Mouse (Mus musculus): ENCODE measurements around the gene Rabep1.
A peak's percentile ranks its signal among the peaks of the same experiment; 100 is the strongest.

Gene Rabep1

DNA sequence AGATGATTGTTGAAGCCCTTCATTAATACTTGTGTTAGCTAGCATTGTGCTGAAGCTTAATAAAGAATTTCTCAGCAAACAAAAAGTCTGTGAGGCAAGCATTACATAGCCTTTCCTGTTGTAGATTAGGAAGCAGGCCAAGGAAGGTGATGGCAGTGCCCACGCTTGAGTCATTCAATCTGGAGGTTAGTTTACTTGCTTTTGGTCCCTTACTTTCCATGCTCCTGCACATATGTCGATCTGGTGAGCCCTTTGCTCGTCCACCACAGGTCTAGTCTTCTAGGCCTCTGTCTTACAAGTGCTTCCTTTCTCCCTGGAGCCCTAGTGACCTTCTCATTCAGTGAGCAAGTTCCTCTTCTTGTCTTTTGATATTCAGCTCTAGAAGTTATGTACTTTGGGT lies 62.1 kb downstream of the Rabep1 start:
- DNase-seq = peak in 1 of 2 experiments; percentile 3

DNA sequence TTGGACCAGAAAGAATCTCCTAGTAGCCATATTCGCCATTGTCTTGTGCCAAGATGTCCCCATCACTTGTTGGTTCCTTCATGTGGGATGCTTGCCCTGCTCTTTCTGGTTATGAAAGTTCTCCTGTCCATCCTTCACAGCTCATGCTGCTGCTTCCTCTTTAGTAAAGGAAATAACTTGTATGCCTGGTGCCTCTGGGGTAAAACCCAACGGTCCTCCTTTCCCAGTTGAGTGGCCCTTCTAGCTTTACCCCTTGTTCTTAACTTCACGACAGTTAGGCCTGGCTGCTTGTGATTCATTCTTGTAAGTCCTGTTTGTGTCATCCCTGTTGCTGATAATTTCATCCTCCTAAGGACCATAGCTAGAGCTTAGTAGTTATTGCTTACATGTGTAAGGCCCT lies 66.7 kb downstream of the Rabep1 start:
- no peak for DNase-seq

DNA sequence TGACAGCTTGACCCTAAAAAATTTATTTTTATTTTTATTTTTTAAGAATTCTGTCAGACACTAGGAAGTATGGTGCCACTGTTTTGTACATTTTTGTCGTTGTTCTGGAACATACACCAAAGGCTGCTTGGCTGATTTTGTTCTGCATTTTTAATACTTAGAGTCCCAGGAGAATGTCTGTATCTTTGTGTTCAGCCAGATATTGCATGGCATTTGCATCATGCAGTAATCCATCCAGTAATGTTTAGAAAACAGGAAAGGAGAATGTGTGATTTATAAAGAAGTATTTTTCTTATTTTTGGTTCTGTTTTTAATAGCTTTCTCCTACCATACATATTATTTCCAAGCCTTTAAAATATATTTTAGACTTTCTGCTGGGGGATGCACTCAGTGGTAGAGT lies 67.3 kb downstream of the Rabep1 start:
- no peak for DNase-seq

DNA sequence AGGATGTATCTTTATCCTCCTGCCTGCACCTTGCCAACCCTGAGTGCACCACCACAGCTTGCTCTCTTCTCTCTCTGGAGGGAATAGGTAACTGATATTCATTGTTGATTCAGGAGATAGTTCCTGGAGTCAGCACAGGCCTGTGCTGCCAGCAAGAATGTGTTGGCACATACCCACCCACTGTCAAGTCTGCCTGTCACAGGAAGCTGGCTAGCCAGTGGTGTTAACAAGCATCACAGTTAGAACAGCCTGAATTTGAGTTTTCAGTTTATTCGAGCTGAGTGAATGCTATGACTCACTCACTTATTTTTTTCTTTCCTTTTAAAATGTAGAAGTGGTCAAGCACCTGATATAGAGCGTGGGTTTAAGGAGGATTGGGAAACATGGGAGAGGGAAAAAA lies 73.3 kb downstream of the Rabep1 start:
- DNase-seq = no peak

DNA sequence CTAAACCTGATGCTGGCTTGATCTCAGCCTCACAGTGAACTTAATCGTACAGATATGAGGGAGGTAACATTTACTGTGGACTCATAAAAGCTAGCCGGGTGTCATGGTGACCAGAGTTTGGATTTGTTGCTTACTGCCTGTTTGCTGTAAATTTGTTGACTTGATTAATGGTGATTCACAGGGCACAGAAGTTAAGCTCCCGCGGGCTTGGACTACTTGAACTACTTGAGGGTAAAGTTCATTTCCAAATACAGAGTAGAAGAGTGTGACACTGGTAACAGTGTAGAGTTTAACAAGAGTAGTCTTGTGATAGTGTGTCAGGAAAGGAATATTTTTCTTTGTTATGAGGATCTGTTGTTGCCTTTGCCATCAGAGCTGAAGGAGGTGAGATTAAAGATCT lies 74.9 kb downstream of the Rabep1 start:
- DNase-seq = no peak

DNA sequence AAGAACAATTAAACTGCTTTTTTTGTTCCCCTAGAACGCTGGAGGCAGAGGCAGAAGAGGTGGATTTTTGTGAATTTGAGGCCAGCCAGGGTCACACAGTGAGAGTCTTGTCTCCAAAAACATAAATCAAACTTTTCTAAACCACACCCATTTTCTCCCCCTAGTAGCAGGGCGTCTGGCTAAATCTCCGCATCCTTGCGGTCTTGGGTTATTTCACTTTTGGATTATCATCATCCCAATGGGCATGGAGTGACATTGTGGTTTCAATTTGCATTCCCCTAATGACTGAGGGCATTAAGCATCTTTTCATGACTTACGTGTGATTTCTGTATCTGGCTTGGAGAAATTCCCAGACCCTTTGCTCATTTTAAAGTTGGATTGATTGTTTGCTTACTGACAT lies 86.9 kb downstream of the Rabep1 start:
- DNase-seq = no peak

DNA sequence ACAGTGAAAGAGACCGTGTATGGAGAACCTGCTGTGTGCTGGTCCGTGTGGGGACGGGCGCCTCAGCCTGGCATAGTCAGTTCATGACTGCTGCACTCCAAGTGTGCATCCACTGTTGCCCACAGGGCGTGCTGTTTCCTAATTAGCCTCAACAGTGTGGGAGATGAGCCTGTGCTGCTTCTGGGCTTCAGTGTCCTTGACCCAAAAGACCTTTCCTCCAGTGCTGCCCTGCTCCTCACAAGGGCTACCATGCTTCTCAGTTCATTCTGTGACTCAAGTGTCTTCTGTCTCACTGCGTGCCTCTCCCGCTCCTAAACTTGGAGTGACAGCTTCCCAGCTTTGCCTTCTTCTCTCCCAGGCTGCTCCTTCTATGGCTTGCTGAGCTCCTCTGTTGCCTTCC lies 90.7 kb downstream of the Rabep1 start:
- DNase-seq = no peak

DNA sequence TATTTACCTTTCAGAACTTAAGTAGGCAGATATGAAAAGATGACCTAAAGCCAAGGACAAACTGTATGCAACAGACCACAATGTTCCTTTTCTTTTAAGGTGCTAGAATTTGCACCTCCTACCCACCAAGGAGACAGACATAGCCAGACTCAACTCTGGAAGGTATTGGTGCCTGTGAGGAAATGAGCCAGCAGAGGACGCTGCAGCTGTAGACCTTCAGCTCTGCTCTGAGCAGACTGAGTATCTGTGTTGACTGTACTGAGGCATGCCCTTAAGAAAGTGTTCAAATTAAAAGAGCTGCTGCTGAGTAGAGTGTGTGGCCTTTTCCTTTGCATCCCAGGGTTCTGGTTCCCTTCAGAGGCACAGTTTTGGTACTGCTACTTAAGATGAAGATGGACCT lies 98.0 kb downstream of the Rabep1 start:
- no peak for DNase-seq

DNA sequence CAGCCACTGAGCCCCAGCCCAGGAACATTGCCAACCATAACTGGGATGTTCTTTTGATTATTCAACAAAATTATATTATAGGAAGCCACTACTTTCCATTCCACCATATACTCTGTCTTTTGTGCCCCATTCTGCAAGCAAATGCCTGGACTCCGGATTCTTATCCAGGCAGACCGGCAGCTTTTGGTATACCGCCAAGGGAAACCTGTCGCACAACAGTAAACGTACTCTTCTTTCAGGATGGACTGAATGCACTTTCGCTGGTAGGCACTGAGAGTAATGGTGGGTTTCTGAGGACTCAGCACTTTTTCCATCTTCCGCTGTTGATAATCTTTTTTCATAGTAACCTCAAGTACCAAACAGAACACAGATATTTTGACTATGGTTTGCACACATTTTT lies 99.1 kb downstream of the Rabep1 start:
- DNase-seq = peak in 1 of 2 experiments; percentile 31

DNA sequence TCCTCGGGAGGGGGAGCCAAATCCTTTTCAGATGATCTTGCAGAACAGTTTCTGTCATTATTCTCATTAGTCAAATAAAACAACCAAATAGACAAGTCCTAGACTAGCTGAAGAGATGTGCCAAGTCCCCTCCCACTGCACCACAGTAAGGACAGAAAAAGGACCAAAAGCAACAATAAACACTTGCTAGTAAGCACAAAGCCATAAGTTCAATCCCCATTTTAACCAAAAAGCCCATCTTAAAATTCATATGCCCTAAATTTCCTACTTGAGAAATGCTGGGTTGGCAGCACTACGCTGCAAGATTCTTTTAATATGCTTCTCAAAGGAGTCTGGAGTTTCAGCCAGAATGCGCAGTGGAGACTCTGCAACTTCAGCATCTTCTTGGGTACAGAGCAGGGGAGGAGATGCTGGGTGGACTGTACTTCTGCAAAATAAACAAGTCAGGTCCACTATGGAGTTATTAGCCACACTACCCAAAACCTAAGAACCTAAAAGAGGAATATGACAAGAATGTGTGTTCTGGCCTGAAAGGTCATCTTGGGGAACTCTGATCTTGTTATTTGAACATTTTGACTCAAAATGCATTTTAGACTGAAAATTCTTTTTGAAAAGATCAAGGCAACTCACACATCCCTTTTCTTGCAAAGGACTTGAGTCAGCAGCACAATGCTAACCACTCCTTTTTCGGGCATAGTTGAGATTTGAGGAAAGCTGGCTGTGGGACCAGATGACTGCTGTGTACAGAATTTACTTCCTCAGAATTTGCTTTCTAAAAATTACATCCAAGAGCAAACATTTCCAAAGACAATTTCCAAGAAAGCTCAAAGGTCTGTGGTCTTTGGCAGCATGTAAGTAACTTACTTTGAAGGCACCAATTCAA lies 100.6 kb downstream of the Rabep1 start:
- no peak for DNase-seq

DNA sequence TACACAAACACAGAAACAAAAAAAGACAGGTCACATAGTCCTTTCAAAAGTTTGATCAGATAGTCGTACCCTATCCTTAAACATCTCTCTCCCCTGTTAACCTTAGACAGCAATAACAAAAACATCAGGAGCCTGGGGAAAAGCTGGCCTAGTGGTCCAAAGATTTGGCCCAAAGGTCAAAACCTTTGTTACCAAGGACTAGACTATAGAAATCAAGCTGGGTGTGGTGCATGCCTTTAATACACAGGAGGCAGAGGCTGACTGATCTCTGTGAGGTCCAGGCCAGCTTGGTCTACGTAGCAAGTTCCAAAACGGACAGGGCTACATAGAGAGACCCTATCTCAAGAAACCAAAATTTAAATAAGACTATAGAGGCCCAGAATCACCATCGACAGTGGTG lies 110.1 kb downstream of the Rabep1 start:
- no peak for DNase-seq

DNA sequence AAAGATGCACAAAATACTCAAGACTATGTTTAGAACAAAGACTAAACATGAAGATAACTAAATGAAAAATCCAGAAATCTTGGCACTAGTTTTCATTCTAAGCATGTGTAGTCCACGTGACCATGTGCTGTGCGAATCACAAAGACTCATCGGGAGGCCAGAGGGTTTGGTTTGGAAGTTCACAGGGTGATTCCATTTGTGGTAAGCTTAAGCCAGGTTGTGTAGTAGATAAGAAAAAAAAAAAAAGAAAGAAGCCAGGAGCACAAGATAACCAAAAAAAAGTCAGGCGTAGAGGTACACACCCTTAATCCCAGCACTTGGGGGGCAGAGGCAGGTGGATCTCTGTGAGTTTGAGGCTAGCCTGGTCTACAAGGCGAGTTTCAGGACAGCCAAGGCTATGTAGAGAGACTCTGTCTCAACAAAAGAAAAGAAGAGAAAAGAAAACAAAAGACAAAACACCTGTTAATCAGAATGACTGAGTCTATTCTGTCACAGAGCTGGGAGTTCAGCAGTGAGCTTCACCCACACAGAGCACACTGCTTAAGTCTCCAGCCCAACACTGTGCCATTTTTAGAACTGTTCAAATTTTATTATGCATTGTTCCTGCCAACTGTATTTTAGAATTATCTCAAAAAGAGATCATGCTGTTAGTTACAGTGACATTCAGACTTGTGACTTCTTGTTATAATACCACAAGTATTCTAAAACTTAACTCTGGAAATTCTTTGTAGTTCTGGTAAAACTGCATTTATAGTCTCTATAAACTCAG lies 116.4 kb downstream of the Rabep1 start:
- DNase-seq = no peak

DNA sequence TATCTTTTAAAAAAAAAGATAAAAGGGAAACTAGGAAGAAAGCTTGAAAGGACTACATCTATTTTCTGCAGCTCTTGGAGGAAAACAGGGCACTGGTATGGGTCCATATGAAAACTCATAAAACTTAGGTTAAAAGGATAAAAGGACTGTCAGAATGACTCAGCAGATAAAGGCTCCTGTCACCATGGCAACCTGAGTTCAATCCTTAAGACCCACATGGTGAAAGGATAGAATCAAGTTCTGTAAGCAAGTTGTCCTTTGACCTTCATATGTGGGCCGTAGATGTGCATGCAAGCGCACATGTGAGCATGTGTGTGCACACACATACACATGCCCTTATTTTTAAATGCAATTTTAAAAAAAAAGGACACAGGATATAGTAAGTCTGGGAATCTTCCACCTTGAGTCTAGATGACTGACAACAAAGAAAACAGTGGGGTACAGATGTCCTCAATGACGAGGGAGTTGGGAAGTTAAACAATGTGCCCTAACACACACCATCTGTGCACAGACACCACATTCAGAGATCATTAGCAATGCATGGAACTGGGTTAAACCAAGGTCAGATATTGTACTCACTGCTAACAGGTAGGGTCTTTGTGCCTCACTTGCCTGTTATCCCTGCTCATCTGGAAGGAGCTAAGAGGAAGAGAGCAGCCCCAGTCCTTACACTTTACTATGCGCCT lies 119.8 kb downstream of the Rabep1 start:
- no peak for DNase-seq

DNA sequence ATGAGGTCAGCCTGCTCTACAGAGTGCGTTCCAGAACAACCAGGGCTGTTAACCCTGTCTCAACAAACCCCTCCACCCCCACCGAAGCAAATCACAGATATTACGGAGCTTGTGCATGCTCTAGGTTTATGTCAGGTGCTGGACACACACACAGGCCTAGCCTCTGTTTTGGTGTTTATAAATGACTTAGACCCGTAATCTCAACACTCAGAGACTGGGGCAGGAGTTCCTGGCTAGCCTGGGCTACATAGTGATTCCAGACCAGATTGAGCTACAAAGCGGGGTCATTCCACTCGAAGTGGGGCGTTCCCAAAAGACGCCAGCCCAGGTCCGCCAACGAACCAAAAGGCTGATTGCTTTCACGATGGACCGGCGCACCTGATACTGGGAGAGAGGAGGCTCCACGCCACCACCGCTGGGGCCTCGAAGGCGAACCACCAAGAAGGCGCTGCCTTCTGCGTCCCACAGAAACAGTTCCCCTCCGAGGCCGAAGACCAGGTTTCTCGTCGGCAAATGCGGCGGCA lies 124.8 kb downstream of the Rabep1 start:
- peak; percentile 11 for DNase-seq

DNA sequence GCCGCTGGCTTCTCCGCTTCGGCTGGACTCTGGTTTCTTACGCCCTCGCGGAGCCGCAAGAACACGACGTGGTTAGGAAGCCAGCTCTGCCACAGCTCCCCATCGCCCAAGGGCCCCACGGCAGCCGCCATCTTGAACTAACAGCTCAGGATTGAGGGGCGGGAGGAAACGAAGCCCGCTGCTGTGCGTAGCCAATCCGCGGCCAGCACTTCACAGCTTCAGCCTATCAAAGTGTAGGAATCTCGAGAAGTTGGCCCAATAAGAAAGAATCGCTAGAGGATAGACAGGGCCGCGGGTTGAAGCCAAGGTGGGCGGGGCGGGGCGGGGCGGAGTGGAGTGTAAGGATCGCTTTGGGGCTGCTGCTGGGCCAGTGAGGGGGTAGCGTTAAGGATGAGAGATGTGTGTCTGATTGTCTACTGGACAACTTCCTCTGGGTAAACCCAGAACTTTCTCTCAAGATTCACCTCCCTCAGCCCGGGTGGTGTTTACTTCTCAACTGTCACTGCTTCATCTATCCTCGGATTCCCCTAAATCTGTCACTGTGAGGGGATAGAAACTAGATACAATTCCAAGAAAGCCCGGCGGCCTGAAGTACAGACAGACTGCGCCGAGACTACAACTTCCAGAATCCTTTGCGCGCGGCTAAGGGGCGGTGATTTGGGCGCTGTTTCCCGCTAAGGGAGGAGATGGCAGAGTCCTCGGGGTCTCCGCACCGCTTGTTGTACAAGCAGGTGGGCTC lies 125.4 kb downstream of the Rabep1 start, which contains the start of the genes Nup88 and Rpain:
Gene Nup88, minus strand, starts transcription at position 153 of the 739 bp plus-strand sequence.
Gene Rpain, plus strand, starts transcription at position 393 of the 739 bp plus-strand sequence.
- DNase-seq = peak; percentile 92 to 94

DNA sequence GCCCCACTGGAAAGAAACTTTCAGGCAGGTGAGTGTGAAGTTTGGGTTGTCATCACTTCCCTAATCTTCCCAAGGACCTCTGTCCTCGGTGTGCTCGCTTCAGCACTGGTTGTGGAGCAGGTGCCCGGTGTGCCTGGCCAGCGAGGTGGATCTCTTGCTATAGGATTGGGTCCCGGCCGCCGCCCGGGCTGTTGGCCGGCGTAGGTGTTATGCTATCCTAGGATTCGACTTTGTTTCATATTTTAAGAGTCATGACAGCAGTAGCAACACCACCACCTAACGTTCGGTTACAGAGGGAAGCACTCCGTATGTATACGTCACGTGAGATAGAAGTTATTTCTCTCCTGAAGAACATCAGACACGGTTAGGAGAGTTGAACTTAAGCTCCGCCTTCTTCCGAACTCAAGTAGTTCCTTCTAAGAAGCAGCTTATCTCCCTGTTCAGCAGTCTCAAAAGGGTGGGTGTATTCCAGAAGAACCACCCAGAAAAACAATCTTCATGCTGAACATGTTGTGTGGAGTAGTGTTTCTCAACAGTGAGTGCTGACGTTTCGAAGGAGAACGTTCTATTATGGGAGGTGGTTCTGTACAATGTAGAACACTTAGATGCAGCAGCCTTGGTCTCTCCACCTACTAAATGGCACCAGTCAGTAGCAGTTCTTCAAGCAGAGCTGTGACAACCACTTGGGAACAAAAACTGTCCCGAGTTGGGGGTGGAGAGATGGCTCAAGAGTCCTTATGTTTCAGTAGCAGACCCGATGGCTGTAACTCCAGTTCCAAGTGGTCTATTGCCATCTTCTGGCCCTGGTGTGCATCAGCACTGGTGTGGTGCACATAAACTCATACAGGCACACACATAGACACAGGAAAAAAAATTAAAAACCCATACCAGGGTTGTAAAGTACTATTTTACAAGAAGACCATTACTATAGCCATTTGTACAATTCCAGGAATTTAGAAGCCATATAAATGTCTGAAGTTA lies 126.3 kb downstream of the Rabep1 start:
- peak in 1 of 2 experiments; percentile 11 for DNase-seq

DNA sequence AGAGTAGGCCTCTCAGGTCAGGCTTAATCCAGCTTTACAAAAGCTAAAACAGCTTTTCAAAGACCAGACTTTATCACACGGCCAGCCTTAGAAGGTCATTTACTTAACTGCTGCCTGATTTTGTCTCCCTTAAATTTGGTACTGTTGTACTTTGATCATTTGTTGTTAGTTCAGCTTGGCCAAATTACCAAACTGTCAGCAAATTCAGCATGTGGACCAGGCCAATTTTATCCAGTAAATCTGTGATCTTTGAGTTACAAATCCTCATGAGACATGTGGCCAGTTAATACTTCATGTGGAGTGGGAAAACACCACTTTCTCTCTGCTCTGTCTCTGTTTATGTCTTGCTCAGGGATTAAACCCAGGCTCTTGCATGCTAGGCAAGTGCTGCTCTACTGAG lies 128.0 kb downstream of the Rabep1 start:
- DNase-seq = no peak

DNA sequence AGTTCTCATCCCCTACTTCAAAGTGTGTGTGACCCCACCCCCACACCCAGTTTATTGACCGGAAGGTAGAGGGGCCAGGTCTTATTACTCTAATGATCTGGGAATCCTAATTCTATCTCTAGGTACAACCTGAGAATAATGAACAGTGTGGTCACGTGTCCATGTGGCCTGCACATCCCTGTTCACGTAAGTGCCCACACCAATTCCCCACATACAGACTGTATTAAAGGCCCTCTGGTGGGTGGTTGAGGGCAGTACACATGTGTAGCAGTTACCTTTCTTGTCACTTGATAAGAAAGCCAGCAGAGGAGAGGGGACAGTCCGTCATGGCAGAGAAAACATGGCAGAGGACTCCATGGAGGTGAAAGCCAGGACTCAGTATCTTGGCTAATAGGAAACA lies 129.4 kb downstream of the Rabep1 start:
- no peak for DNase-seq

DNA sequence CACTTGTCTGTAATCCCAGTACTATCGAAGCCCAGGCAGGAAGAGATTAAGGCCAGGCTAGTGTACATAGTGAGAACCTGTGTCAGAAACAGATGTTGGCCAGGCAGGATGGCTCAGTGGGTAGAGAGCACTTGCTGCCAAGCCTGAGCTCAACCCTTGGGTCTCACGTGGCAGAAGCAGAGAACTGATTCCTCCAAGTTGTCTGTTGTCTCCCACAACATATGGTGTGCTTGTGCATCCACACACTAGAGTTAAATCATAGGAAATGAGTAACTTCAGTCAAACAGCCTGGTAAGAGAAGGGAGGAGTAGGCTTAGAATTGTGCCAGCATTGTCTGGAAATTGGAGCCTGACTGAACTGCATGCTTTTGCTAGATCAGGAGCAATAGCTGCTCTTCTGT lies 130.6 kb downstream of the Rabep1 start:
- DNase-seq = no peak

DNA sequence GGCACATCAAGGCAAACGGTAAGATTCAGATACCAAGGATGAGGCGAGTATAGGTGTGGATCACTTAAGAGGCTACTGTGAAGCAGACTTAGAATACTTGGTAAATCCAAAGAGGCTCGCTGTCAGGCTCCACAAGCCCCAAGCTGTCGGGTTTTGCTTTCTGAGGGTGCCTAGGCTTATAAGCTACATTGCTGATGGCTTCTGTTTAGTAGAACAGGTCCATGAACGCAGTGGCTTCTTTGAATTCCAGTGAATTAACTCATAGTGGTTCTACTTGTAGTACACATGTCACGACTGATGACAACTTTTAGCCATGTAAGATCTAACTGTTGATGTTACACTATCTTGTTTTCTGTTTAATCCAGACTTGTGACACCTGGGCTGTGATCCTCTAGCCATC lies 132.7 kb downstream of the Rabep1 start:
- DNase-seq = no peak

DNA sequence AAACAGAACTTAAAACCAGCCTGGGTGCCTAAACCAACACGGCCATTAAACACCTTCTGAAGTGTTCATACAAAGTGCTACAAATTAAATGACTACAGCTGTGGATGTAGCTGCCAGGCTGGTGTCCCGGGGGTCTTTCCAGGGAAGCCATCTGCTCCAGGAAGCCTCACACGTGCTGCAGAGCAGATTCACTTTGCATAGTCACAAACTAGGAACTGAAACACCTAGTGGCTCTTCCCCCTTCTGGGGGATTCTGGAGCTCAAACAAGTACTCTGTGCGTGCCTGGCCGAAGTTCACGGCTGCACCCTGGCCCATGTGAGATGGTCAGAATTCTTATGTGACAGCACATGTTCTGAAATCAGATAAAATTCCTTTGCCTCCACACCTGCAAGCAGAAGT lies 135.7 kb downstream of the Rabep1 start:
- no peak for DNase-seq
